Mouse (Mus musculus): Measurements from ENCODE around the gene Fam192a. TPM values are rescaled to one million over a fixed set of nuclear protein-coding genes. Genes with fewer than 3 reads are reported as not detected.

Gene Fam192a
- polyA plus RNA-seq (2015; fragmentation: Nextera tagmentation; extraction: Ambion mirVana): 72.2 and 74.2 TPM in 2 replicates

DNA sequence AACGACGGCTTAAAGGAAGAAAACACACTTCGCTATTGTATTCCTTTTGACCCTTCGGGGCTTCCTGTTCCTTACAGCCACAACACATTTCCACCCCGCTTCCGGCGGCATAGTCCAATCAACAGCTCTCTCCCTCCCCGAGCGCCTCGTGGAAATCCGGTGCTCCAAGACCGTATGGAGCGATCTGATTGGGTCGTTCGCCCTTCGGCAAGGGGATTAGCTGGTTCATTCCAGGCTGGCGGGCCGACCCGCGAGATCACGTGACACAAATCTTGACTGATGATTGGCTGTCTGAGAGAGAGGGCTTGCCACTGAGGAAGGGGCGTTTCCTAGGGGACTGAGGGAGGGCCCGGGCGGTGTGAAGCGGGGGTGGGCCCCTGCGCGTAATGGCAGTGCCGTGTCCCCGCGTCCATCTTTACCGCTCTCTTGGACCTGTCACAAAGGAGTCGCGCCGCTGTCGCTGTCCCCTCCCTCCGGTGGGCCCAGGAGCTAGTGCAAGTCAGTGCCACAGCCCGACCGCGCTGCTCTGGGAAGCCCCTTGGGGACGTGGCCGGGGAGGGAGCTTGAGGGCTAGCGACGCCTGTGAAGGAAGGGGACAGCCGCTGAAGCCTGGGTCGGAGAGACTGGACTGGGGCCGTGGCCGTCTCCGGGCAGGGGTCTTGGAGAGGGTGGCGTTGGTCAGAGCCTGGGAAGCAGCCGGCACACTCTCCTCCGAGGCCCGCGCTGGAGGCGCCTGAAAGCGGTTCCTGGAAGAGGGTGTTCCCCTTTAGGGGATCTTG lies at the start of gene Fam192a, which contains the start of gene Rspry1:
Gene Fam192a (minus strand): TSS at position 391 of the 779 bp plus-strand sequence.
Gene Rspry1 (plus strand): TSS at position 331 of the 779 bp plus-strand sequence.
- H3K9ac ChIP-seq: peak within 1 kb of the TSS; percentile 98
- under 1% methylated on average over 55 of the region's 55 CpGs for WGBS
- peak within 1 kb of the TSS; percentile 99 for H3K4me3 ChIP-seq
- H3K4me1 ChIP-seq: peaks cover 30% of the 10 kb centered on the region
- ATAC-seq (ENCODE audit: low FRiP score, low read depth): peak; percentile 100
- peak within 1 kb of the TSS; percentile 94 for H3K4me2 ChIP-seq (replicated peaks)
- no peaks in the 10 kb centered on the region for H3K9me3 ChIP-seq
- no peaks in the 10 kb centered on the region for H3K36me3 ChIP-seq
- H3K27ac ChIP-seq: peak within 1 kb of the TSS; percentile 88
- no peaks in the 10 kb centered on the region for H3K27me3 ChIP-seq

DNA sequence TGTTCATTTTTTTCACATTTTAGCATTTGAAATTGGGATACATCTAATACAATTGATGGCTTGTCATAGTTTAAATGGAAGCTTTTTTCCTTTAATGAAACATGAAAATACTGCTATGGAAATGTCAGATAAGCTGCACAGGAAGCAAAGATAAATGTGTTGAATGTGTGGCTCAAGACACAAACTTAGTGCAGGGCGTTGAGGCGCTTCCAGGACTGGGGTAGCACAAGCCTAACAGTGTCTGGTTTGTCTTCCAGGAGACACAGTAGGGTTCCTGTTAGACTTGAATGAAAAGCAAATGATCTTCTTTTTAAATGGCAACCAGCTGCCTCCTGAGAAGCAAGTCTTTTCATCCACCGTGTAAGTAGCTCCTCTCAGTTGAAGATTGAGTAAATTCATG lies 47.7 kb upstream of the Fam192a start:
- H3K27me3 ChIP-seq: no peaks in the 10 kb centered on the region
- H3K36me3 ChIP-seq: peaks cover 79% of the 10 kb centered on the region
- no peak overlapping the region for H3K4me2 ChIP-seq (replicated peaks)
- H3K4me1 ChIP-seq: no peaks in the 10 kb centered on the region
- no peaks in the 10 kb centered on the region for H3K9me3 ChIP-seq
- no peak for ATAC-seq (ENCODE audit: low FRiP score, low read depth)
- no peak overlapping the region for H3K9ac ChIP-seq
- no peak overlapping the region for H3K4me3 ChIP-seq
- H3K27ac ChIP-seq: no peak overlapping the region
- 71% methylated on average over 3 of the region's 3 CpGs for WGBS

DNA sequence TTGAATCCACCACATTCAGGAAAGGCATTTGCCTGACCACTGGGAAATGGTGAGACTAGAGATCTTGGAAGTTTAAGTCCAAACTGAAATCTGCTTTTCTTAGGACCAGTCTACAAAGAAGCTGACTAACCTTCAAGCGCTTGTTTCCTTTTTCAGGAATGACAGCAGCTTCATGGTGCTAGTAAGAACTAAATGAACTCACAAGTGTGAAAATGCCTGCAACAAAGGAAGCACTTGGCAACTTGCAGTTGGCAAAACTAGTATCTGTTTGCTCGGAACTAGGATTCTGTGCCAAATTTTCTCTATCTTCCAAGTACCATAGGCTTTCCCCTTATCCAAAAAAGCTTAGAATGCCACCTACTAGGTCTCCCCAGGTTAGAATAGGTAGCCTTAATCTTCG lies 44.4 kb upstream of the Fam192a start:
- Histone ChIP-seq H3K4me1 (no peaks in the 10 kb centered on the region), H3K4me2 (replicated peaks) (no peak overlapping the region), H3K36me3 (peaks cover 75% of the 10 kb centered on the region), H3K4me3 (no peak overlapping the region), H3K27ac (no peak overlapping the region), H3K9me3 (no peaks in the 10 kb centered on the region), H3K27me3 (no peaks in the 10 kb centered on the region), H3K9ac (no peak overlapping the region)
- 92% methylated on average over 3 of the region's 3 CpGs for WGBS
- no peak for ATAC-seq (ENCODE audit: low FRiP score, low read depth)

DNA sequence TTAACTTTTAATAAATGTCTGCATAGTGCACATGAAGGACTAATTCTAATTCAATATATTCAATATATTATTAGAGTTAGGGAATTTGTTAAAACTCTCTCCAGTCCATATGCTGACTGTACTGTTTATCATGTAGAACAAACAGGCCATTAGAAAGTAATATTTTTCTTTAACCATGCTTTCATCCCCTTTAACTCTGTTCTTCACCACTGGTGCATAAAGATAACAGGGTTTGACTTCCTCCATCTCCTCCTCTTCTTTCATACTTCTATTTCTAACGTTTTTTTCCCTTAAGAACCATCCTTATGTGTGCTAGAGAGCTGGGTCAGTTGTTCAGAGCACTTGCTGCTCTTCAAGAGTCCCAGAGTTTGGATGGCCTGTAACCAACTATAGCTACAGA lies 43.4 kb upstream of the Fam192a start:
- Histone ChIP-seq H3K9me3 (no peaks in the 10 kb centered on the region), H3K4me3 (no peak overlapping the region), H3K4me1 (no peaks in the 10 kb centered on the region), H3K36me3 (peaks cover 81% of the 10 kb centered on the region), H3K4me2 (replicated peaks) (no peak overlapping the region), H3K9ac (no peak overlapping the region), H3K27ac (no peak overlapping the region), H3K27me3 (no peaks in the 10 kb centered on the region)
- WGBS: 45% methylated on average over 1 of the region's 1 CpGs
- ATAC-seq (ENCODE audit: low FRiP score, low read depth): no peak

DNA sequence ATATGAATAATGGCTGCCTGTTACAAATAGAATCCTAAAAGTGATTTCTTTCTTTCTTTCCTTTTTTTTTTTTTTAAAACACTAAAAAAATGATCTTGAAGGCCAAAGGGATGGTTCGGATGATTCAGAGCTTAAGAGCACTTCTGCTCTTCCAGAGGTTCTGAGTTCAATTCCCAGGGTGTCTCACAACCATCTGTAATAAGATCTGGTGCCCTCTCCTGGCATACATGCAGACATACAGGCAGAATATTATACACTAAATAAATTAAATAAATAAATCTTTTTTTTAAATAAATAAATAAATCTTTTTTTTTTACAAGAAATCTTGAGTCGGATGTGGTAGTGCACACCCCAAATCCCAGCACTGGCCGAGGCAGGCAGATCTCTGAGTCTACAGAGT lies 40.1 kb upstream of the Fam192a start:
- H3K9ac ChIP-seq: no peak overlapping the region
- WGBS: 88% methylated on average over 3 of the region's 3 CpGs
- H3K9me3 ChIP-seq: no peaks in the 10 kb centered on the region
- ATAC-seq (ENCODE audit: low FRiP score, low read depth): no peak
- H3K27ac ChIP-seq: no peak overlapping the region
- peaks cover 86% of the 10 kb centered on the region for H3K36me3 ChIP-seq
- H3K4me1 ChIP-seq: no peaks in the 10 kb centered on the region
- no peak overlapping the region for H3K4me2 ChIP-seq (replicated peaks)
- no peak overlapping the region for H3K4me3 ChIP-seq
- H3K27me3 ChIP-seq: no peaks in the 10 kb centered on the region

DNA sequence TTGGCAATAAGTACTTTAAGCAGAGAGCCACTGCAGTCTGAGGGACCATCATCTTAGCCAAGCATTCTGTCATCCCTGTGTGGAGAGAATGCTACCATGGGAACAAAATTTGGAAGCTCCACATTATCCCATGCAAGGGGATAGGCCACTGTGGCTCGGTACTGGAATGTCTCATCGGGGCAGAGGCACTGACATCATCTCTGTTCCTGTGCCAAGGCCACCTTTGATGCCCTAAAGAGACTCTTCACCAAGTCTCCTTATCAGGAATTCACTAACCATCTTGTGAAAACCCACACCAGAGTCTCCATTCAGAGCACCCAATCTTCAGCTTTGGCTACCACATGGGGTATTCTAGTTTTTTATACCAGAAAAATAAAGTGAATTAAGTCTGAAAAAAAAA lies 39.4 kb upstream of the Fam192a start:
- no peak for ATAC-seq (ENCODE audit: low FRiP score, low read depth)
- no peak overlapping the region for H3K4me2 ChIP-seq (replicated peaks)
- no peaks in the 10 kb centered on the region for H3K9me3 ChIP-seq
- H3K36me3 ChIP-seq: peaks cover 86% of the 10 kb centered on the region
- WGBS: 90% methylated on average over 2 of the region's 2 CpGs
- H3K27me3 ChIP-seq: no peaks in the 10 kb centered on the region
- H3K4me1 ChIP-seq: no peaks in the 10 kb centered on the region
- no peak overlapping the region for H3K9ac ChIP-seq
- H3K27ac ChIP-seq: no peak overlapping the region
- H3K4me3 ChIP-seq: no peak overlapping the region

DNA sequence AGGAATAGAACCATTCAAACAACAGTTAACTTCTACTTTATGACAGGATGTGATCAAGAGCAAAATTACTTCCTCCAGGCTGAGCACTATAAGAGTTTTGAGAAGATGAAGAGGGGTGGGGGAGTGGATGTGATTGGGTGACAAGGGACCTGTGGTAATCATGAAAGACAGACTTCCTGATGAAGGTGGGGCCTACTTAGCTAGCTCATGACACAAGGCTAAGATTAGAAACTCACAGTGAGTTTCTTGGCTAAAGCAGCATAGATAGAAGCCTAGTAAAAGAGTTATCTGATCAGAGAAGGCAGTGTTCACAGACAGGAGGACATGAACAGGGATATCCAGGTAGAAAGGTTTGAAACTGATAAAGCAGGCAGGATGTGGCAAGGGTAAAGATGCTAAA lies 32.4 kb upstream of the Fam192a start:
- Histone ChIP-seq H3K4me3 (no peak overlapping the region), H3K36me3 (peaks cover 89% of the 10 kb centered on the region)

DNA sequence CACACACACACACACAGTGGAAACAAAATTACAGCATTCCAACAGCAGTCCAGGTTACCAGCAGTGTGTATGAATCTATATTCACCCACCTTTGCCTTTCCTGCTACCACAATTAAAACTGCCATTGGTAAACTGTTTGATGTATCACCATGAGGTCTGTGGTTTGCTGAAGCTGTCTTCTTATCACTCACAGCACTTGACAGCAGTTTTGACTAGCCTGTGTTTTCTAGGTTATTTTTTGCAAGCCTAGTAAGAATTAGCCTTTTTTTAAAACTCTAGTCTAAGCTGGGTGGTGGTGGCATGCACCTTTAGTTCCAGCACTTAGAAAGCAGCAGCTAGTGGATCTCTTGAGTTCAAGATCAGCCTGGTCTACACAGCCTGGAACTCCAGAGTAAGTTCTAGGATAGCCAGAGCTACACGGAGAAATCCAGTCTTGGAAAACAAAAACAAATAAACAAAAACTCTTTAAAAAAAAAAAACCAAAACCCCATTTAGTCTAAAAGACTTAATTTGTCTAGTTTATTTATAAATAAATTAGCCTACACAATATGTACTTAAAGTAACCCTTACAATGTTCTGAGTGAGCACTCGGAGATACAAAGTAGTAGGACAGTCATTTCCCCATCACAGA lies 31.9 kb upstream of the Fam192a start:
- no peaks in the 10 kb centered on the region for H3K9me3 ChIP-seq
- no peaks in the 10 kb centered on the region for H3K27me3 ChIP-seq
- no peak overlapping the region for H3K27ac ChIP-seq
- H3K4me3 ChIP-seq: no peak overlapping the region
- no peak for ATAC-seq (ENCODE audit: low FRiP score, low read depth)
- H3K9ac ChIP-seq: no peak overlapping the region
- peaks cover 87% of the 10 kb centered on the region for H3K36me3 ChIP-seq
- WGBS: 89% methylated on average over 2 of the region's 2 CpGs
- H3K4me1 ChIP-seq: no peaks in the 10 kb centered on the region
- H3K4me2 ChIP-seq (replicated peaks): no peak overlapping the region

More for the DNA sequence above, 32.4 kb upstream of the Fam192a start:
- no peaks in the 10 kb centered on the region for H3K9me3 ChIP-seq
- no peaks in the 10 kb centered on the region for H3K4me1 ChIP-seq
- no peaks in the 10 kb centered on the region for H3K27me3 ChIP-seq
- ATAC-seq (ENCODE audit: low FRiP score, low read depth): no peak
- H3K4me2 ChIP-seq (replicated peaks): no peak overlapping the region
- no peak overlapping the region for H3K27ac ChIP-seq
- H3K9ac ChIP-seq: no peak overlapping the region

DNA sequence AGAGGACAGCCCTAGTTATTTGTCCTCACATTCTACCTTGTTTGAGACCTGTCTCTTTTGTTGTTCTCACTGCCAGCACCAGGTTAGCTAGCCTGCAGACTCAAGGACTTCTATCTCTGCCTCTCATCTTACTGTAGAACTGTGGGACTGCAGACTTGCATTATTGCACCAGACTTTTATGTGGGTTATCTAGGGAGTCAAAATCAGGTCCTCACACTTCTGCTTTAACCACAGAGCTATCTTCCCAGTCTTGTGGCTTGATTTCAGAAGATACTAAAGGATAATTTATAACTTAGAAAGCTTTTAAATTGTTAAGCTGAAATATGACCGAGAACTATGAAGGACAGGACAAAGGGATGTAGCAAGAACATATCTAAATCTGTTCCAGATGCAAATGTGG lies 23.1 kb upstream of the Fam192a start:
- Histone ChIP-seq H3K9me3 (no peaks in the 10 kb centered on the region), H3K36me3 (peaks cover 35% of the 10 kb centered on the region), H3K9ac (no peak overlapping the region), H3K27me3 (no peaks in the 10 kb centered on the region), H3K27ac (no peak overlapping the region), H3K4me3 (no peak overlapping the region), H3K4me1 (no peaks in the 10 kb centered on the region), H3K4me2 (replicated peaks) (no peak overlapping the region)
- 88% methylated on average over 1 of the region's 1 CpGs for WGBS
- no peak for ATAC-seq (ENCODE audit: low FRiP score, low read depth)

DNA sequence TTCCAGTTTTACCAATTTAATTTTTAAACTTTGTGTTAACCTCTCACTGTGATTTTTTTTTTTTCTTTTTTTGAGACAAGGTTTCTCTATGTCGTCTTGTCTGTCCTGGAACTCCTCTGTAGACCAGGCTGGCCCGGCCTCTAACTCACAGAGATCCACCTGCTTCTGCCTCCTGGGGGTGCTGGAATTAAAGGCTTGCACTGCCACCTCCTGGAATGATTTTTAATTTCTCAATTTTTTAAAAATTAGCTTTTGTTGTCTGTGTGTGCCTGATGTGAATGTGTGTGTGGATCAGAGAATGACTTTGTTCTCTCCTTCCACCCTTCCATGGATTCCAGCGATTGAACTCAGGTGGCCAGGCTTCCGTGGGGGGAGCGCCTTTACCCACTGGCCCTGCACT lies 5.3 kb upstream of the Fam192a start:
- H3K27ac ChIP-seq: no peak overlapping the region

DNA sequence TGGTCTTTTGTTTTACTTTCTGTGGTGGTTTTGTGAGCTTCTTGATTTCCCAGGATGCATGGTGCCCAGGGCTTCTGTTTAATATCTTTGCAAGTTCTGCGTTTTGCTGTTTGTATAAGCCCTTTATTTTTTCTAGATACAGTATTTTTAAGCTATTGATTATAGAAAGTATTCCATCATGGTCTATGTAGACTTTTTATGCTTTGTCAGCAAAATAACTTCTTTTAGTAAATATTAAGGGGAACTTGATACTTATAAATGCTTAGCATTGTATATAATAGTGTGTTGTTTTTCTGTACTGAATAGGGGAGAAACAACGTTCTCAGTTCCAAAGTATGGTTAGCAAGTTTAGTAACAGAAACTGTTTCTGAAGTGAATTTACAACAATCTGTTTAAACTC lies 2.2 kb upstream of the Fam192a start:
- no peak overlapping the region for H3K27ac ChIP-seq
- no peaks in the 10 kb centered on the region for H3K9me3 ChIP-seq
- H3K4me2 ChIP-seq (replicated peaks): no peak overlapping the region; the same call in 1 of the 2 replicates
- no peak for ATAC-seq (ENCODE audit: low FRiP score, low read depth)
- 88% methylated on average over 2 of the region's 2 CpGs for WGBS
- no peak overlapping the region for H3K4me3 ChIP-seq
- peaks cover 30% of the 10 kb centered on the region for H3K4me1 ChIP-seq
- peaks cover 5% of the 10 kb centered on the region for H3K36me3 ChIP-seq
- H3K9ac ChIP-seq: no peak overlapping the region
- H3K27me3 ChIP-seq: no peaks in the 10 kb centered on the region

More for the DNA sequence above, 5.3 kb upstream of the Fam192a start:
- H3K9ac ChIP-seq: no peak overlapping the region
- H3K36me3 ChIP-seq: peaks cover 5% of the 10 kb centered on the region
- no peaks in the 10 kb centered on the region for H3K9me3 ChIP-seq
- no peaks in the 10 kb centered on the region for H3K27me3 ChIP-seq
- 90% methylated on average over 5 of the region's 5 CpGs for WGBS
- no peak overlapping the region for H3K4me2 ChIP-seq (replicated peaks)
- H3K4me3 ChIP-seq: no peak overlapping the region
- ATAC-seq (ENCODE audit: low FRiP score, low read depth): no peak
- peaks cover 13% of the 10 kb centered on the region for H3K4me1 ChIP-seq

DNA sequence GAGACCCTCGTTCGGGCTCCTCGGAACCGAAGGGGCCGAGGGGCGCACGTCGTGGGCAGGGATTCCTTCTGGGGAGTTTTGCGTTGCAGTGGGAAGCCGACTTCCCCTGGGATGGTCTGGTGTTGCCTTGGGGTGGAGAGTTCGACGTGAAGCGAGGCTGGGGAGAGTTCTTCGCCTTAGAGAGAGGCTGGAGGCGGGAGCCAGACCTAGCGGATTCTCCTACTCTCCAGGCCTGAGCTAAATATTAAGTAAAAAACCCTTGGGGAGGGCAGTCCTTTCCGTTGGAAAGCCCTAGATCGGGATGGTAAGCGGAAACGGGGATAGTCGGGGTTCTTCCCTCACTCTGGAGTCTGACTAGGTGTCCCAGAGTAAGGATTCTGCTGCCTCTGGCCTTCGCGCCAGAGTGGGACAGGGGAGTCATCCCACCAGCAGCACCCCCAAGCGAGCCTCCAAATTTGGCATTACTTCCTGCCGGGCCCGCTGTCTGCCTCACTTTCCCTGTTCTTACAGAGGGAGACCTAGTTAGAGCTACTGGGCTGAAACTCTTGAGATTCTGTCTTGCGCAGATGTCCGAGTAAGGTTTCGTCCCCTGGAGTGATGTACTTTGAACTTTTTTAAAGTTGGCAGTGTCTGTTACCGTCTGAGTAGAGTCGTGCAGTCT lies 804 bp upstream of the Fam192a start:
- ATAC-seq (ENCODE audit: low FRiP score, low read depth): no peak
- peak overlapping the region; percentile 80 for H3K27ac ChIP-seq
- H3K36me3 ChIP-seq: peaks cover 5% of the 10 kb centered on the region; the same call in 1 of the 2 replicates
- H3K9me3 ChIP-seq: no peaks in the 10 kb centered on the region
- 1% methylated on average over 31 of the region's 31 CpGs for WGBS
- peak overlapping the region; percentile 99 for H3K4me3 ChIP-seq
- no peaks in the 10 kb centered on the region for H3K27me3 ChIP-seq
- H3K9ac ChIP-seq: peak overlapping the region; percentile 98
- H3K4me1 ChIP-seq: peaks cover 30% of the 10 kb centered on the region
- H3K4me2 ChIP-seq (replicated peaks): peak overlapping the region; percentile 94

Data from limb, embryonic 13.5 days (tissue).